Mouse (Mus musculus) cerebellum, adult 2 months (tissue): ENCODE measurements around the gene Cpeb3. TPM values are rescaled to one million over a fixed set of nuclear protein-coding genes. Genes with fewer than 3 reads are reported as not detected.
A peak's percentile ranks its signal among the peaks of the same experiment; 100 is the strongest.

Experiments
- DNase-seq, 2 experiments: peaks; one replicate each; pipeline ENCODE4 v3.0.0; 2021
- H3K27ac ChIP-seq: fragments of 200-500 bp; 2 replicates; pipeline ENCODE4 v1.5.1; 2012; ENCODE audit warnings: low read length, control low read depth, inconsistent platforms; ENCODE audit not compliant: insufficient read depth
- H3K27me3 ChIP-seq: fragments of 200-500 bp; 2 replicates; pipeline ENCODE4 v1.6.1; 2012; ENCODE audit warnings: inconsistent platforms, mild to moderate bottlenecking, low read length, moderate library complexity; ENCODE audit not compliant: control insufficient read depth, insufficient read depth
- H3K4me1 ChIP-seq: fragments of 200-500 bp; 2 replicates; pipeline ENCODE4 v1.6.1; 2011; ENCODE audit warnings: low read length; ENCODE audit not compliant: control insufficient read depth, insufficient read depth
- H3K4me3 ChIP-seq: fragments of 200-500 bp; replicated peaks from 2 replicates; pipeline ENCODE3; 2011; ENCODE audit warnings: mild to moderate bottlenecking, low read depth, low read length, control low read depth; ENCODE audit not compliant: insufficient read depth
- CTCF ChIP-seq: fragments of 200-500 bp; IDR thresholded peaks from 2 replicates; pipeline ENCODE4 v1.5.1; 2011; ENCODE audit warnings: low read depth, mild to moderate bottlenecking, control low read depth, low read length, moderate library complexity, borderline replicate concordance; ENCODE audit not compliant: insufficient read depth
- POLR2A ChIP-seq: fragments of 200-500 bp; IDR thresholded peaks from 2 replicates; pipeline ENCODE4 v1.6.1; 2011; ENCODE audit warnings: low read length, control low read depth, borderline replicate concordance; ENCODE audit not compliant: insufficient read depth
- WGBS: fragments of 180-500 bp; shearing (Covaris S2); methylation state at CpG from one replicate; pipeline ENCODE4 v1.1.7; 2018; 5-methylcytosine and 5-hydroxymethylcytosine counted together
- polyA plus RNA-seq: library from polyadenylated mRNA; depleted of rRNA; stranded (reverse); fragments of >200 nt; gene quantifications from 2 replicates; pipeline ENCODE4 v1.2.3, GENCODE M21; 2012

Gene Cpeb3
- polyA plus RNA-seq, 1 experiment = 41.5 TPM

- Histone ChIP-seq H3K27me3 (no peaks in the 10 kb centered on the region), H3K4me3 (peak overlapping the region; percentile 95), H3K4me1 (peaks cover 4% of the 10 kb centered on the region; the same call in 1 of the 2 replicates), H3K27ac (peak overlapping the region; percentile 99; the same call in 1 of the 2 replicates)
- DNase-seq = peak; percentile 54 to 76
- WGBS = 2% methylated on average over 6 of the region's 6 CpGs
- TF ChIP-seq CTCF = no peak
- peak; percentile 44; the same call in 1 of the 2 replicates for TF ChIP-seq POLR2A
Observed at GRCm38 (mm10) chr19:37175919-37176318, 32.5 kb downstream of the Cpeb3 start.

- Histone ChIP-seq H3K4me1 (peaks cover 4% of the 10 kb centered on the region; the same call in 1 of the 2 replicates), H3K4me3 (peak overlapping the region; percentile 95), H3K27me3 (no peaks in the 10 kb centered on the region), H3K27ac (peak overlapping the region; percentile 99)
- WGBS = under 1% methylated on average over 12 of the region's 12 CpGs
- no peak for TF ChIP-seq CTCF
- TF ChIP-seq POLR2A = no peak
- DNase-seq = no peak
Observed at GRCm38 (mm10) chr19:37175436-37175805, 33.0 kb downstream of the Cpeb3 start.

GRCm38 (mm10) chr19:37174716-37175435 is 33.5 kb downstream of the Cpeb3 start:
- Histone ChIP-seq H3K4me3 (peak overlapping the region; percentile 95), H3K27me3 (no peaks in the 10 kb centered on the region), H3K27ac (peak overlapping the region; percentile 99), H3K4me1 (peaks cover 4% of the 10 kb centered on the region; the same call in 1 of the 2 replicates)
- WGBS = 1% methylated on average over 36 of the region's 36 CpGs
- TF ChIP-seq CTCF (no peak), POLR2A (peak; percentile 53; the same call in 1 of the 2 replicates)
- peak; percentile 76 to 78 for DNase-seq

- peaks cover 4% of the 10 kb centered on the region; the same call in 1 of the 2 replicates for H3K4me1 ChIP-seq
- H3K27ac ChIP-seq = peak overlapping the region; percentile 99
- peak overlapping the region; percentile 95 for H3K4me3 ChIP-seq
- DNase-seq = peak; percentile 79 to 83
- H3K27me3 ChIP-seq = no peaks in the 10 kb centered on the region
- no peak for TF ChIP-seq POLR2A
- WGBS = under 1% methylated on average over 70 of the region's 70 CpGs
Observed at GRCm38 (mm10) chr19:37174116-37174715, 34.2 kb downstream of the Cpeb3 start.

- TF ChIP-seq CTCF (no peak), POLR2A (no peak)
- Histone ChIP-seq H3K4me1 (peaks cover 3% of the 10 kb centered on the region; the same call in 1 of the 2 replicates), H3K4me3 (peak overlapping the region; percentile 95), H3K27ac (peak overlapping the region; percentile 99), H3K27me3 (no peaks in the 10 kb centered on the region)
- DNase-seq = peak; percentile 41 to 55
- WGBS = 7% methylated on average over 20 of the region's 20 CpGs
Observed at GRCm38 (mm10) chr19:37173331-37174115, 34.9 kb downstream of the Cpeb3 start.

GRCm38 (mm10) chr19:37172566-37173130 is 35.8 kb downstream of the Cpeb3 start:
- Histone ChIP-seq H3K27me3 (no peaks in the 10 kb centered on the region), H3K4me3 (peak overlapping the region; percentile 95), H3K4me1 (no peaks in the 10 kb centered on the region), H3K27ac (peak overlapping the region; percentile 59)
- 5% methylated on average over 11 of the region's 11 CpGs for WGBS
- DNase-seq = peak; percentile 55 to 58
- no peak for TF ChIP-seq POLR2A
- TF ChIP-seq CTCF = no peak

GRCm38 (mm10) chr19:37172096-37172495 is 36.3 kb downstream of the Cpeb3 start:
- 3% methylated on average over 1 of the region's 1 CpGs for WGBS
- Histone ChIP-seq H3K4me1 (no peaks in the 10 kb centered on the region), H3K27me3 (no peaks in the 10 kb centered on the region), H3K27ac (peak overlapping the region; percentile 59), H3K4me3 (peak overlapping the region; percentile 95)
- DNase-seq = peak in 1 of 2 experiments; percentile 34
- TF ChIP-seq POLR2A (no peak), CTCF (no peak)
